Mouse (Mus musculus): ENCODE measurements at regions not wholly inside any gene's neighbourhood (a gene's known extent, or its start where the extent isn't known, plus 50 kb on each side); places are given as distances from the start of the nearest gene placed in this dataset.

DNA sequence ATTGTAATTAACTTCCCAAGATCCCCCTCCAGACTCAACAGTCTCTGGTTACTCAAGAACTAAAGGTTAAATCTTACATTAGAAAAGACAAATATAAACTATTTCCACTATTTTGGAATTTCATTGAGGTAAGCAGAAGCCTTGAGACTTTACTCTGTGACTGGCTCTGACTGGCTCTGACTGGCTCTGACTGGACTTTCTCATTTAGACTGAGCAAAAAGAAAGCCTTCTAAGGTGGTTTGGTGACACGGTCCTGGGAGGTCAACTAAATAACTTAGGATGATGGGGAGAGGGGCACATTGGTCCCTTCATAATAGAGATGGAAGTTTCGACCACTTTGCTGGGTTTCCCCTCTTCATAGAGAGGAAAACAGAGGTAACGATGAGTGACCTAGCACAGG is 243.3 kb upstream of the Nfe2l3 start:
- no peak for DNase-seq

DNA sequence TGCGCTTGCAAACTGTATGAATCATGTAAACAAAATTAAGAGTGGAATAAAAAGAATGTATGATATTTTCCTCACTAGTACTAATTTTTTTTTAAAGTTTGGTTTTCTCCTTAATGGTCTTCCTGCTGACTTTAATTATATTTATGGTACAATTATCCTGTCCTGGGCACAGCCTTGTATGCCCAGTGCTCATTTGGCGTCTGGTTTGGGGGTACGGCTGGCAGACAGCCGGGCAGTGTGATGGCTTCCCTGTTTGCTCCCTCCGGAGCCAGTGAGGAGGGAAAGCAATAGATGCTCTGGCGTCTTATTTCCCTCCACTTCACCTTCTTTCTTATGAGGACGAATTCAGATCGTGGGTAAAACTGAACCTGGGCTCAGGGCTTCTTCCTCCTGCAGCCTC is 239.6 kb upstream of the Nfe2l3 start:
- DNase-seq = no peak

DNA sequence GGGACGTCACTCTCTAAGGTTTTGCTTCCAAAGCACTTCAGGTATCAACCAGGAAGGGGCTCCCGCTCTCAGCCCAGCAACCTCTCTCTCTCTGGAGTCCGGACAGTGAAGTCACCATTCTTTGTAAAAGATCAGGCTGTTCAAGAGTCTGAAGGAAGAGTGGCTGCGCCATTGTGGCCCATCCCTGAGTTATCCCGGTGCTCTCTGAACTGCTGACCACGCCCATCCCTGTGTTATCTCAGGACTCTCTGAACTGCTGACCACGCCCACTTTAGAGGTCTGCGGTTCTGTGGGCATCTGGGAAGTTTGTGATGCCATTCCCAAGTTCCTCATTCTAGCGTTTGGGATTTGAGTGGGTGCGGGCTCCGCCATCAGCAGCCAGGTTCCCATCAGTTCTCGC is 239.1 kb upstream of the Nfe2l3 start:
- no peak for DNase-seq

DNA sequence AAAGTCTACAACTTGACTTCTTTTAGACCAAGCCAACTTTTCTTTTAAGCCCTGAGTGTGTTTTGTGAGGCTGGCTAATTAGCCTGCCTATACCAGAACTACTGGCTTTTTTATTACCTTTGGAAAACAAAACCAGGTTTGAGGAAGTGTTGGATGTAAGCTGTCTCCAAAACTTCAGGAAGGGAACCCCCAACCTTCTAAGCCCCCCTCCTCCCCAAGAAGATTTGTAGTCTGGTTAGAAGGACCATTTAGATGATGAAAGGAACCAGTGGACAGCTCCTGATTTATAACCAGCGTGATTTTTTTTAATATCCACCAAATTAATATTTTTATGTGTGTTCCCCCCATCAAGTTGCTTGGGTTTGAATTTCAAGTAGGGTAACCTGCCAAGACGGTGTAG is 236.1 kb upstream of the Nfe2l3 start:
- no peak for DNase-seq

DNA sequence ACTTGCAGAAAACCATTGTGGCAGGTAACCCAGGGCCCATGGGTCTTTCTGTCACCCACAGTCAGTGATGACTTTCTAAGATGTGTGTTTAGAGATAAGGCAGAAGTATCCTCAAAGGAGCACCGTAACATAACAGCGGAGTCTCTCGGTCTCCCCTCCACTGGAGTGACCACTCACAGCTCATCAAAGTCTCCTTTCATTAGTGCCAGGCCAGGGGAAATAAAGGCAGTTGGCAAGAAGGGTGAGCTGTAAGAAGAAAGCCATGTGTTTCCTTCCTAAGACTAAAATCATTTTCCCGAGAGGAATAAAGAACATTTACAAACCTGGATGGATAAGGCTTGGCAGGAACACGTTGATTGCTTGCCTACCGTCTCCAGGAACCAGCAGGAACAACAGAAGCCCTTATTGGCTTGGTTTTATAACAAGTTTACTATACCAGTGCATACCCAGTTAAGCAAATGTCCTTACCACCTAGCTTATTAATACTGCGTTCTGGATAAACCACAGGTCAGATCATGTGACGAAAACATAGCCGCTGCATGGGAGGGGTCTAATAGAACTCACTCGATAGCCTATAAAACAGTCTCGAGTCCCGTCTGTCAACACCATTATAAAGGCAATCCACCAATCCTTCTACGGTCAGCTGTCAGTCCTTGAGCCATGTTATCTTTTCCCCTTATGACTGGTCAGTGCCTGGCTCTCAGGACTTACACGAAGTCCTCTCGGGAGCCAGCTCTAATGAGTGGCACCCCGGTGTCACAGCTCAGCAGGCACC is 235.3 kb upstream of the Nfe2l3 start:
- DNase-seq = no peak

DNA sequence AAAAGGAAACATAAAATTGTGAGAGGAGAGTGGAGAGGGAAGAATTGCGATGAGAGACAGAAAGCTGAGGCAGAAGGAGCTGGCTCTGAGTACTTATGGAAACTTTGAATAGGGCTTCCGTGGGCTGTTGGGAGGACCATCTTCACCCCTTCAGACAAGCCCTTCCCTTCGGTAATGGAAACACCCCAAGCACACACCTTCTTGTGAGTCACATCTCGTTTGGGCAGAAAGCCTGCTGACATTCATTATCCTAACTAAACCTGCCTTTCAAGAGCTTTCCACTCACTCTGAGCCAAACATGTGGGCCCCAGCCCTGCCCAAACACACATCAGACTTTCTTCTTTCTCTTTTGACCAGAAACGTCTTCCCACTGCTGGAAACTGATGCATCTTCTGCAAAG is 232.3 kb upstream of the Nfe2l3 start:
- no peak for DNase-seq

DNA sequence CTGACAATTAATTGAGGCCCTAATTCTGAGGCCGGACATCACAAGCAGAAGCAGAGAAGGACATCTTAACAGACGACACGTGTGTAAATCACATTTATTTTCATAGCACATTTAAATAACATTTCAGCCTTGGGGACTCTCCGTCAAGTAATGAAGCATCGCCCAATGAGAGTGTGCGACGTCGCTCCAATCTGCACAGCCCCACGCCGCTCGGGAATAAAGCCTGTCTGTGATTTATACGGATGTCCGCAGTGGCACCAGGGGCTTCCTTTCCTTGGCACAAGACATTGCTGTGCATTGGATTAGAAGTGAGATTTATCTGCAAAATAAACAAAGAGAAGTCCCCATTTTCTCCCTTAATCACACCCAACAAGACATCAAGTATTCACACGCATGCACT is 231.6 kb upstream of the Nfe2l3 start:
- DNase-seq = no peak

DNA sequence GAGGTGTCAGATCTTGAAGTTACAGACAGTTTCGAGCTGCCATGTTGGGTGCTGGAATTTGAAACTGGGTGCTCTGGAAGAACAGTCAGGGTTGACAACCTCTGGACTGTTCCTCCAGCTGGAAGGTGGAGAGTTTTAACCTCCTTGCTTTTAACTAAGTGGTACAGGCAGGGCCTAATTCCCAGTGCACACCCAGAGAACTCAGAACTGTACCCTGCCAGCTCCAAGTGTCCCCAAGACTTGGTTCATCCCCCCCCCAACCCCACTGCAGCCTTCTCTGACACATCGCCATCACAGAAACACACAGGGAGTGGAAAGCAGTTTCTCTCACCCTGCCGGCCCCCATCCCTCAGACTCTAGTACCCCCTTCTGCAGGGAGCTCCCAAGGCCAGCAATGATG is 228.2 kb upstream of the Nfe2l3 start:
- DNase-seq = no peak

DNA sequence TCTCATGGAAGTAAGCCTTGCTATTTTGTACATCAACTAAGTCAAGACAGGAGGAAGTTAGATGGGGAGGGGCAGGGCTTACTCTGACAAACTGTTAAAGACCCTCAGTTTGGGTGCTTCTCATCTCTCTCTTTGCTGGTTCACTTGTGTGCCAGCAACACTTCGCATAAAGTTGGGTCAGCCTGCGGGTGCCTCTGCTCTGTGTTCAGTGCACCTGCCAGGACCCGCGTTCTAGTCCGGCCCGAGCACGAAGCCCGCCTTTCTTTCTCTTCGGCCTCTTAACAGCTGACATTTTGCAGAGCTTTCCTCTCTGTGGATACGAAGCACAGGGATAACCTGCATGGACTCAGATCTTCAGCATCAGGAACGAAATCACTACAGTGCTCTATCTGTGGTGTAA is 227.1 kb upstream of the Nfe2l3 start:
- DNase-seq = no peak

DNA sequence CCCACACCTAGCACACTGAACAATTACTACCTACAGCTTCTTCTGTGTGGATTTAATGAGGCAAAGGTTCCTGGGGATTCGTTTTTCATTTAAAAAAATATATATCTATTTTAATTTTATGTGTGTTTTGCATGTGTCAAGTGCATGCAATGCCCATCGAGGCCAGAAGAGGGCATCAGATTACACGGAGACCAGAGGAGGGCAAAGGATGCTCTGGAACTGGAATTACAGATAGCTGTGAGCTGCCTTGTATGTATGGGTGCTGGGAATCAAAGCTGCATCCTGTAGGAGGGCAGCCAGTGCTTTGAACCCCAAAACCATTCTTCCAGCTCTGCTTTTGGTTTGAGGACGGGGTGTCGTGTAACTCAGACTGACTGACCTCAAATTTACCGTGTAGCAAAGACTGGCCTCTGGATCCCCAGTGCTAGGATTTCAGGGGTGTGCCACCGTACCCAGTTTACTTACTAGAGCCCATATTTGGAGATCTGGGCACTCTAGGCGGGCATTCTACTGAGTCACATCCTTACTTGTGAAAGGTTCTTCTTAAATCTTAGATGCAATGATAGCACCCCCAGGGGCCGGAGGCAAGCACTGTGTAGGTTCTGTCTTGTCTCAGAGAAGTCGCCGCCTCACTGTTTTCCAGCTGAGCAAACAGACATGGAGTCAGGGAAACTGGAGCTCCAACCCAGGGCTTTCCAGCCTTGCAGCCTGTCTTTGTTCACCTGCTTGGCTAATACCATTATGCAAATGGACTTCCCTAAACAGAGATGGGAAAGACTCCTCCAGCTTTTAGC is 225.6 kb upstream of the Nfe2l3 start:
- peak; percentile 43 for DNase-seq

DNA sequence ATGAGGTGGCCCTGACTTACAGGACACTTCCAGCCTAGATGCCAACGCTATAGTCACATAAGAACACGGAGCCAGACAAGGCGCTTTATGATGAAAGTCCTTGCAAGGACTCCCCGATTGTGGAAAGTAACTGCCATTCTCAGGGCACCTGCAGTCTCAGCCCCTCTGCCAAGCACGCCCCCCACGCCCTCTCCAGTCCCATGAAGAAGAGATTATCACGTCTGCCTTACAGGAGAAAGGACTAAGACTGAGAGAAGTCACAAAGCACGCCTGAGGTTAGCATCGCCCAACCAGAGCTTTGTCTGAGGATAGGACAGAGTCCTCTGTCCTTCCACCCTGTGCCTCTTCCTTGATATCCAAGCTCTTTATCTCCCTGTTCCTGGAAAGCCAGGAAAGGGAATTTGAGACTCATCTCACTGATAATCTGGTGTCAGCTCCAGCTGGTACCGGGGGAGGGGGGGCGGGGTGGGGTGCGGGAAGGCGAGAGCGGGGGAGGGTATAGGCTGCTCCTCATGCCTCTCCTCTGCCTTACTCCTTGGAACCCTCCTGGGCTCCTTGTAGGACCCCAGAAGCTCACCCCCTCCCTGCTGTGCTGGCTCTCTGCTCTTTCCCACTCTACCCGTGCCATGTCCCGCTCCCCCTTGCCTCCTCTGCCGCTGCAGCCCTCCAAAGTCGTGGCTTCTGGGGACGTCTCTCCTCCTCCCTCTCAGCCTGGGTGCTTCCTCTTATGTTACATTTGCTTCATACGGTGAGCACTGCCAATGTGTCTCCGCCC is 224.7 kb upstream of the Nfe2l3 start:
- DNase-seq = no peak

DNA sequence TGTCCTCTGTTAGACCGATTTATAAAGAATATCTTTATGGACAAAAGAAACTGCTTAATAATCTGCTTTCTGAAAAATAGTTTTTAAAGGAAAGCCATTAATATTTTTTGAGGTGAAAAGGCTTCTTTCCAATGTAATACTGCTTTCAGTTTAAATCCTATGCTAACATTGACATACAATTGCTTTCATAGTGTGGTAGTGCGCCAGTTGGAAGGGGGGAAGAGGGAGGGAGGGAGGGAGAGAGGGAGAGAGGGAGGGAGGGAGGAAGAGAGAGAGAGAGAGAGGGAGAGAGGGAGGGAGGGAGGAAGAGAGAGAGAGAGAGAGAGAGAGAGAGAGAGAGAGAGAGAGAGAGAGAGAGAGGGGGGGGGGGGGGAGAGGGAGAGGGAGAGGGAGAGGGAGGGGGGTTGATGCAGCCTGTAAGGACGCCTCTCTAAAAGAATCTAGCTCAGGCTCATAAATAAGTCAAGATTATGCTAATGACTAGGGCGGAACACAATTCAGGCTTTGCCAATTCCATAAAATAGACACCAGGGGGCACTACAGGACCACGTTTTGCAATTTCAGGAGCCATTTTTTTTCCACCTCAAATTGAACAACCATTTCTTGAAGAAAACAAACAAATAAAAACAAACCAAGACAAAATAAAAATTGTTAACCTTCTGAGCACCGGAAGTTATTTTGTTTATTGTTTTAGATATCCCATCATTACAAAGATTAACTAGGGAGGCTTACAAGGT is 223.6 kb upstream of the Nfe2l3 start:
- peak; percentile 42 for DNase-seq

DNA sequence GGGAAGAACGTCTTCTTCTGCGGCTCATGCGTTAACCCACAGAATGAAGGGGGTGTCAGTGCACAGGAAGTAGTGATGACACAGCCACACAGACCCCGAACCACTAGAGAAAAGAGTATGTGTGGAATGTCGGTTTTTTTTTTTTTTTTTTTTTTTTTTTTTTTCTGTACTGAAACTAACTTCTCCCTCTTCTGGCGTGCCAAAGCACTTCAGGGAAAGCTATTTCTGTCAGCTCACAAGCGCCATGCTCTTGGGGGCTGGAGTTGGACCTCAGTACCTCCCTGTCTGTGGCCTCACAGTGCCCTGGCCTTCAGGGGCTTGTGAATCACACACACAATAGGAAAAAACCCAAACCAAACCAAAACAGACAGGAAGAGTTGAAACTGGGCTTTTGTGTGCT is 221.1 kb upstream of the Nfe2l3 start:
- DNase-seq = no peak

DNA sequence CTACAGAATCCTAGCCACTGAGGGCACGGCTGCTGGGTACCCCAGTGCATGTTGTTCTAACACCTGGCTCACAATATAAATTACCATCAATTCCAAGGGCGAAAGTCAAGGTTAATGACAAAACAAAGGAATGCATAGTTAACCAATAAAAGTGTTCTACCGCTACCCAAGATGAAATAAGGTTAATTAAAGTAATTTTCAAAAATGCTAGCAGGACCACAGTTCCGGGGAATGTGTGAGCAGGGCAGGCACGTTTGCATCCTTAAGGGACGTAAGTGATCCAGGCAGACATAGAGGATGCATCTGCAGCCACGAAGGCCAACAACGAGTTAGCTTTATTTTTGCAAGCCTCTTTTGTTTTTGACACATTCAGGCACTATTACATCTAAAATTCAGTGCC is 220.3 kb upstream of the Nfe2l3 start:
- no peak for DNase-seq

DNA sequence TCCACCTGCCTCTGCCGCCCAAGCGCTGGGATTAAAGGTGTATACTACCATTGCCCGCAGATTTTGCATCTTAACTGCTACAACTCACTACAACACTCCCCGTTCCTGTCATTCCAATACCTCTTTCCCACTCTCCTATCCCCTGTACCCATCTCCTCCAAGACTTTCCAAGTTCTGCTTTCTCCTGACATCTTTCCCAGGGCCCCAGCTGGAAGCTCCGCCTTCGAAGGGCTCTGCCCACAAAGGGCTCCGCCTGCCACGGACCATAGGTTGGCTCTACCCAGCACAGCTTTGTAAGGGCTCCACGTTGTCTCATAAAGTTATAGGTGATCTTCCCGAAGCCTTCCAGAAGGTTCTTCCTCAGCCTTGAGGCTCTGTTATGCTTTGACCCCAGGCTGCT is 217.1 kb upstream of the Nfe2l3 start:
- DNase-seq = no peak

DNA sequence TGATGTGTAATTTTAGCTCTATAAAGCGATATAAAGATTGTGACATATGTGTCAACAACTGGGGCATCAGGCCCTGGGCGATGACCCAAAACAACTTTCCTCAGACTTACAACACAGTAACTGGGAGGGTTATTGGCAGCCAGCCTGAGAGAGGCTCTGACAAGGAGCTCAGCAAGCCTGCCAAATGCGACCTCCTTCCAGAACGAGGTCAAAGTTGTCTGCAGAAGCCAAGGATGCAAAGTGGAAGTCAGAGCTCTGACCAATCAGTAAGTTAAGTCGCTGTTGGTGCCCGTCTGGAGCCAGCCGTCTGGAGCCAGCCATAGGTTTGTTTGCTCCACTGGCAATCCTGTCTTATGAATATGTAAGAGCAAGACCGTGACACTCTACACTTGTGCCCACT is 216.0 kb upstream of the Nfe2l3 start:
- no peak for DNase-seq

DNA sequence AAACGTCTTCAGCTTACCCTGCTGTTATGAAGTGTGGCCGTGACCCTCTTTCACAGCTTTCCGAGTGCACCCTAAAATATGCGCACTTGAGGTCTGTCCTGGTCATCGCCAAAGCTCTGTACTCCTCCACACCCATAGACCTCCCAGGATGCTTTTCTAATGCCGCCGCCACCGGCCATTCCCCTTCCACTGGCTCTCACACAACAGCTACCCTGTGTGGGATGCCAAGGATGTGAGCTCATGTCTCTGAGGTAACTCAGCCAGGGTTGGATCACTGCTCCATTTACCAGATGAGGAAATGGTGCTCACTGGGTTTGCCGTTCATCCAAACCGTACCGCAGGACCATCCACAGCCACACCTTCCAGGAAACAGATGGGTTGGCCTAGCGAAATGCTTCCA is 212.8 kb upstream of the Nfe2l3 start:
- DNase-seq = no peak

DNA sequence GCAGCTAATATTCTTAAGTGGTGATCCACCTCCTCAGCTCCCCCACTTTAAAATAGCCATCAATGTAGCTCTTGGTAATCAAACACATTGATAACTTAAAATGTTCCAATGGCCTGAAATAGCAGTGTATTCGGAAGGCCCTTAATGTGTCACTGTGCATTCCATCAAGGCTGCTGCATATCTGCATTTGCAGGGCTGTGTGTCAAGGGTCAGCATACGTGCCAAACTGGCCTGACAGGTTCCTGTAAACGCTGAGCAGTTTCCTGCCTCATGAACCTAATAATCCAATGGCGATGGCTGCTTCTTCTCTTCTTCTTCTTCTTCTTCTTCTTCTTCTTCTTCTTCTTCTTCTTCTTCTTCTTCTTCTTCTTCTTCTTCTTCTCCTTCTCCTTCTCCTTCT is 211.7 kb upstream of the Nfe2l3 start:
- DNase-seq = no peak

DNA sequence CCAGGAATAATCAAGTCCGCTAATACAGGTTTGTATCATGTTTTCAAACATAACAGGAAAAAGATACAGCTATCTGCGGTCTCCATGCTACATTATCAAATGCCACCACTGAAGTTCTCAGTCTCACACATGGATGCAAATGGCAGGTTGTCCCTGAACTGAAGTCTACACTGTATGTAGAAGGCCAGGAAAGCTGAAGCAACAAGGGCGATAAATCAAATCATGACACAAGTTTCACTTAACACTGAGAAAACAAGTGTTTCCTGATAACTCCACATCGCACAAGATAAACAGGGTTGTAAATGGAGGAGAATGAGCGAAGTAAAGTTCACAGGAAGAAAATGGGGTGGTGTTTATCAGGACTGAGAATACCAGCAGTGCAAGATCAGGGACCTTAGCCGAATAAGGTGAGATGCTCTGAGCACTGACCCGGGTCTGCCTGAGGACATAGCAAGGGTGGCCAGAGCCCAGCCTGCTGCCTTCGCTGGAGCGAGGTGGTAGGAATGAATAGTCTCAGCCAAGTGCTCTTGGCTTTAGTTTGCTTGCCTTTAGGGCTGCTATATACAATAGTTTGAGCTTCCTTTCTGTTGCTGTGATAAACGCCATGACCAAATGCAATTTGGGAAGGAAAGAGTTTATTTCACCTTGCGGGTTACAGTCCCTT is 196.3 kb upstream of the Nfe2l3 start:
- DNase-seq = no peak

DNA sequence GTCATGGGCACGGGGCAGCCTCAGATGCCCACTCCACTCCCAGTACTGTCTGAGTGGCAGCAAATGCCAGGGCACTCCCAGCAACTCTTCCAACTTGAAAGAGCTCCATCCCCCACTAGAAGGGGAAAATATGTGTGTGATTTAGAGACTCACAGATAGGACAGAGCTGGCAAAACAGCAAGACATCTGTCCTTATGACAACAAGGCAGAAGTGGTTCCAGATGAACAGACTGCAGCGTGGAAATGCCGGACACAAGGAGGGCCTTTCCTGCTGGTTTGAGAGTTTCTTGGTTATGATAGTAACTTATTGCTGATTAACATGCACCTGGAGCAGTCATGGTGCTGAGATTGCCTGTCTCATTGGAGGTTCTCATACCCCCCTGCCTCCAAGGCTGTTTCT is 192.4 kb upstream of the Nfe2l3 start:
- no peak for DNase-seq

DNA sequence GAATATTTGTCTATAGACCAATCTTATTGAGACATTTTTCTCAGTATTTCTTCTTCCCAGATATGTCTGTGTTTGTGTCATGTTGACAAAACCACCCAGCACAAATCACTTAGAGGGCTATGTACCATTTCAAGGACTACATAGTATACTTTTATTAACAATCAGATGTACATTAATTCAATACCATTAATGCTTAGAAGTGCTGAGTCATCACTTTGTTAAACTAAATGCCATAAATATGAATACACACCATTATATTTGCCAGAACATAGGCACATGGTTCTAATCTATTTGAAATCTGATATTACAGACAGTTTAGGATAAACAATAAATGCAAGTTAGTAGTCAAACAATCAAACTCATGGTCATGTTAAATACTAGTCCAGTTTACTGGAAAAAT is 182.2 kb upstream of the Nfe2l3 start:
- DNase-seq = no peak

DNA sequence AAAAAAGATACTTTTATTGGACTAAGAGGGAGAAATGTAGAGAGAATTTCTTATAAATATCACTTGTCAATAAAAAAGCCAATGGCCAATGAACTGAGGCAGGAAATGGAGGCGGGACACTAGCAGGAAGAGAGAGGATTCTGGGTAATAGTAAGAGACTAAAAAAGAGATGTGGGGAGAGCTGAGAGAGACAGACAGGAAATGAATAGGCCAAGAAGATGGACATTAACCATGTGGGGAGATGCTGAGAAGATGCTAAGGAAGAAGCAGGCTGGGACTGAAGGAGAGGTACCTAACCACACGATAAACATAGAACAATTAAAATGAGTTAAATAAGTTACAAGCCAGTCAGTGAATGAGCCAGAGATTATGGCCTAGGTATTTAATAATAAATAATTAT is 181.0 kb upstream of the Nfe2l3 start:
- no peak for DNase-seq

DNA sequence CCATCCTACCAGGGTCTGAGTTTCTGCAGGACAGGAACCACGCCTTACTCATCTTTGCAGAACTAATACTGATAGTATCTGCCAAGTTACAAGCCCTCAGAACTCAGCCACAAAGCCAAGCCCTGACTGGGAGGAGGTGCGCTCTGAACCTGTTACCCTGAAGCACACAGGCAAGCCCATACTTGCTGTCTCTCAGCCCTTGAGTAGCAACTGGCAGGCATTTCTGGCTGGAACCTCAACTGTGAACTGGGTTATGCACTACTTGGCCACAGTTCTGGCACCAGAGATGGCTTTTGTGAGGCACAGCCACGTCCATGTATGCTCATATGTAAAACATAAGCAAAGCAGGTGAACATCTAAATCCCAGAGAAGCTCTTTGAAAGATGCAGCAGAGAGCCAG is 179.7 kb upstream of the Nfe2l3 start:
- DNase-seq = no peak
